Mouse (Mus musculus) forebrain, embryonic 16.5 days (tissue): ENCODE measurements at regions not wholly inside any gene's neighbourhood (a gene's known extent, or its start where the extent isn't known, plus 50 kb on each side); places are given as distances from the start of the nearest gene placed in this dataset.

Experiments used
- ATAC-seq: fragments of 200-750 bp; cut with Nextera tagmentation; 2 replicates; pipeline ENCODE4 v1.8.0; 2017; ENCODE audit warnings: mild to moderate bottlenecking, moderate library complexity
- H3K27ac ChIP-seq: fragments of 300-500 bp; sonication (generic); 2 replicates; pipeline ENCODE4 v1.5.1; 2014; ENCODE audit warnings: low read length, control low read depth
- H3K27me3 ChIP-seq: fragments of 300-500 bp; sonication (generic); replicated peaks from 2 replicates; pipeline ENCODE4 v1.6.1; 2014; ENCODE audit warnings: low read length; ENCODE audit not compliant: control insufficient read depth, insufficient read depth
- H3K36me3 ChIP-seq: fragments of 300-500 bp; sonication (generic); 2 replicates; pipeline ENCODE4 v1.6.1; 2014; ENCODE audit not compliant: control insufficient read depth, insufficient read depth
- H3K4me1 ChIP-seq: fragments of 300-500 bp; sonication (generic); replicated peaks from 2 replicates; pipeline ENCODE4 v1.6.1; 2014; ENCODE audit warnings: low read length; ENCODE audit not compliant: control insufficient read depth, insufficient read depth
- H3K4me2 ChIP-seq: fragments of 300-500 bp; sonication (generic); 2 replicates; pipeline ENCODE4 v1.6.1; 2014; ENCODE audit warnings: mild to moderate bottlenecking, low read length, control low read depth
- H3K4me3 ChIP-seq: fragments of 300-500 bp; sonication (generic); replicated peaks from 2 replicates; pipeline ENCODE4 v1.5.1; 2014; ENCODE audit warnings: mild to moderate bottlenecking, low read length, control low read depth
- H3K9ac ChIP-seq: fragments of 300-500 bp; sonication (generic); replicated peaks from 2 replicates; pipeline ENCODE4 v1.6.1; 2014; ENCODE audit warnings: low read depth, low read length, control low read depth
- H3K9me3 ChIP-seq: fragments of 300-500 bp; sonication (generic); 2 replicates; pipeline ENCODE4 v1.6.1; 2016; ENCODE audit warnings: low read length; ENCODE audit not compliant: control insufficient read depth
- WGBS: fragments of 180-500 bp; shearing (Covaris S2); extraction: QIAGEN DNeasy Blood & Tissue Kit; methylation state at CpG from one replicate; pipeline ENCODE4 v1.1.7; 2014; 5-methylcytosine and 5-hydroxymethylcytosine counted together

DNA sequence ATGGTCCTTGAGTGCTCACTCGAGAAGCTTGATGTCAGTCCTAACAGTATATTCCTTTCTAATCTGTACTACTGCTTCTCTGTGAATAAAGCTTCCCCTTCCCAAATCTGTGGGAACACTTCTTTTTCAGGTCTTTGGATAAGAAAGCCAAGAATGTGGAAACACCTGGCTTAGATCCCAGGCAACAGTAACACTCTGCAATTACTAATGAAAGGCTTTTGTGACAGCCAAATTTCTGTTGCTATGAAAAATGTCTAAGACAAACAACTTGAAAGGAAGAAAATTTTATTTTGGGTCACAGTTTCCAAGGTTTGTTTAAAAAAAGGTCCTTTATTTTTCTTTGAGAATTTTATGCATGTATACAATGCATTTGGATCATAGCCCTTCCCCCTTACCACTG lies 56.0 kb upstream of the Mroh9 start:
- no peak overlapping the region for H3K27ac ChIP-seq
- no peak for ATAC-seq
- H3K4me3 ChIP-seq, result no peak overlapping the region
- WGBS, result 61% methylated on average over 1 of the region's 1 CpGs
- H3K9ac ChIP-seq, result no peak overlapping the region
- H3K4me1 ChIP-seq, result no peaks in the 10 kb centered on the region
- no peaks in the 10 kb centered on the region for H3K36me3 ChIP-seq
- H3K4me2 ChIP-seq, result no peak overlapping the region
- H3K27me3 ChIP-seq, result no peaks in the 10 kb centered on the region
- H3K9me3 ChIP-seq, result no peaks in the 10 kb centered on the region

DNA sequence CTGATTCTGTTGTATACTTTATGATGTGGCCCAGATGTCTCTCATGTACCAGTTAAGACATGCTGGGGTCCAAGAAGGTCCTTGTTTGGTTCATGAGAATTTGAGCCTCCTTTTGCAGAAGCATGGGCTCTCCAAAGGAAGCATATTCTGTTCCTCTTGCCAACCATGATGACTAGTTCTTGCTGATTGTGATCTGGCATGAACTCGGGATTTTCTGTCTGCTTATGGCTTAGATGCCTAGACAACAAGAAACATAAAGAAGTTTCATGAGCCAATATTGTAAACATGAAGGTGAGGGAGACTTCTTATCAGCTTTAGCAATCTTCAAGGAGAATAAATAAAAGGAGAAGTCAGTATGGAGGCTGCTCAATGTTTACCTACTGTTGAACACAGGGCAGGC lies 52.7 kb upstream of the Mroh9 start:
- Histone ChIP-seq H3K4me3 (no peak overlapping the region), H3K4me2 (no peak overlapping the region), H3K4me1 (no peaks in the 10 kb centered on the region), H3K9me3 (no peaks in the 10 kb centered on the region), H3K36me3 (no peaks in the 10 kb centered on the region), H3K9ac (no peak overlapping the region), H3K27ac (no peak overlapping the region), H3K27me3 (no peaks in the 10 kb centered on the region)
- ATAC-seq, result no peak
- WGBS, result 57% methylated on average over 1 of the region's 1 CpGs
